Comparison of ENCODE assay signal across 12 mouse cellular contexts in genomic region chr16:29719571-29720451, GRCm38 (mm10).
DNase-seq lines count a peak whose midpoint lies in the region; ATAC-seq lines count a peak whose summit lies in the region.
"Had no signal": no experiment of that assay in that cellular context is flagged by ENCODE, and none has a peak within 500 bp of the region (broad histone marks: within the 10 kb centered on the region; RNA-seq: fewer than 3 reads in every experiment).

No protein-coding gene starts in this region.

- H3K9me3 ChIP-seq in embryonic facial prominence, embryonic 11.5 days (replicated peaks; ENCODE audit: control insufficient read depth, low read length), result no peaks in the 10 kb centered on the region
- H3K9me3 ChIP-seq in hindbrain, embryonic 13.5 days, result no peaks in the 10 kb centered on the region
- no peaks in the 10 kb centered on the region for H3K9me3 ChIP-seq in midbrain, embryonic 16.5 days (replicated peaks; ENCODE audit: control insufficient read depth, low read length, poor library complexity, severe bottlenecking)
- H3K9me3 ChIP-seq: liver, embryonic 15.5 days had no signal

- intact Hi-C loops in heart, postnatal 14 days (cut with DNase I), result no loop called here

- no peak overlapping the region for H3K4me3 ChIP-seq in embryonic facial prominence, embryonic 11.5 days (ENCODE audit: low read depth, low read length)
- no peak overlapping the region for H3K4me3 ChIP-seq in hindbrain, embryonic 13.5 days
- H3K4me3 ChIP-seq in midbrain, embryonic 16.5 days (ENCODE audit: low read depth, low read length), result no peak overlapping the region
- H3K4me3 ChIP-seq: liver, embryonic 15.5 days; myocyte had no signal

- no peaks in the 10 kb centered on the region for H3K36me3 ChIP-seq in embryonic facial prominence, embryonic 11.5 days (replicated peaks; ENCODE audit: control insufficient read depth, insufficient read depth, low read depth, low read length)
- H3K36me3 ChIP-seq in hindbrain, embryonic 13.5 days, result no peaks in the 10 kb centered on the region
- H3K36me3 ChIP-seq in midbrain, embryonic 16.5 days (ENCODE audit: control insufficient read depth, insufficient read depth, low read length), result no peaks in the 10 kb centered on the region
- H3K36me3 ChIP-seq: liver, embryonic 15.5 days had no signal

- H3K27me3 ChIP-seq in embryonic facial prominence, embryonic 11.5 days (ENCODE audit: control insufficient read depth, insufficient read depth, low read length), result no peaks in the 10 kb centered on the region; the same call in 1 of the 2 replicates
- H3K27me3 ChIP-seq in hindbrain, embryonic 13.5 days, result peaks cover 93% of the 10 kb centered on the region
- peaks cover 67% of the 10 kb centered on the region for H3K27me3 ChIP-seq in midbrain, embryonic 16.5 days (ENCODE audit: control insufficient read depth, insufficient read depth, low read depth, low read length)
- H3K27me3 ChIP-seq: liver, embryonic 15.5 days had no signal

- peak; percentile 18 for DNase-seq in ZHBTc4 (ENCODE audit: low read depth, low spot score)
- peak; percentile 58 for DNase-seq in embryonic facial prominence, embryonic 11.5 days (ENCODE audit: low spot score)
- DNase-seq in heart, postnatal 14 days, result no peak
- no peak for DNase-seq in lung, adult 18-20 months
- DNase-seq in frontal cortex, postnatal 25 days (ENCODE audit: low spot score in 2 of 2), result no peak
- DNase-seq: gastrocnemius, postnatal 10 days; kidney, adult 2 months had no signal

- peaks cover 10% of the 10 kb centered on the region; the same call in 1 of the 2 replicates for H3K4me1 ChIP-seq in embryonic facial prominence, embryonic 11.5 days (ENCODE audit: control insufficient read depth, insufficient read depth, low read length)
- H3K4me1 ChIP-seq in hindbrain, embryonic 13.5 days (replicated peaks), result peaks cover 23% of the 10 kb centered on the region
- peaks cover 9% of the 10 kb centered on the region for H3K4me1 ChIP-seq in midbrain, embryonic 16.5 days (ENCODE audit: control insufficient read depth, insufficient read depth, low read length)
- H3K4me1 ChIP-seq: liver, embryonic 15.5 days had no signal

- 54% methylated on average over 23 of the region's 23 CpGs for WGBS in embryonic facial prominence, embryonic 11.5 days
- 22% methylated on average over 23 of the region's 23 CpGs for WGBS in hindbrain, embryonic 13.5 days
- WGBS in midbrain, embryonic 16.5 days, result 17% methylated on average over 23 of the region's 23 CpGs

- 0 out of 2 replicates have a peak overlapping the region, but pooled peaks have one; percentile 16 for H3K27ac ChIP-seq in embryonic facial prominence, embryonic 11.5 days (replicated peaks; ENCODE audit: low read depth, low read length)
- H3K27ac ChIP-seq in hindbrain, embryonic 13.5 days, result 0 out of 2 replicates have a peak overlapping the region, but pooled peaks have one; percentile 36
- no peak overlapping the region for H3K27ac ChIP-seq in midbrain, embryonic 16.5 days (ENCODE audit: low read length)
- H3K27ac ChIP-seq: liver, embryonic 15.5 days had no signal

- no peak overlapping the region for H3K9ac ChIP-seq in embryonic facial prominence, embryonic 11.5 days (replicated peaks; ENCODE audit: low read length)
- H3K9ac ChIP-seq in hindbrain, embryonic 13.5 days, result no peak overlapping the region
- 0 out of 2 replicates have a peak overlapping the region, but pooled peaks have one; percentile 14 for H3K9ac ChIP-seq in midbrain, embryonic 16.5 days (ENCODE audit: low read depth, low read length)
- H3K9ac ChIP-seq: liver, embryonic 15.5 days had no signal

- peak; percentile 73 for ATAC-seq in embryonic facial prominence, embryonic 11.5 days (replicated peaks; ENCODE audit: insufficient number of reproducible peaks, low FRiP score, low TSS enrichment, low read depth)
- ATAC-seq in hindbrain, embryonic 13.5 days (ENCODE audit: low FRiP score), result peak; percentile 86
- ATAC-seq in midbrain, embryonic 16.5 days, result peak; percentile 60
- no peak for ATAC-seq in megakaryocyte, adult 5-6 weeks (ENCODE audit: poor library complexity, severe bottlenecking)

- no peak overlapping the region for H3K4me2 ChIP-seq in embryonic facial prominence, embryonic 11.5 days (ENCODE audit: low read depth, low read length)
- 0 out of 2 replicates have a peak overlapping the region, but pooled peaks have one; percentile 4 for H3K4me2 ChIP-seq in hindbrain, embryonic 13.5 days
- H3K4me2 ChIP-seq in midbrain, embryonic 16.5 days (ENCODE audit: low read length), result no peak overlapping the region
- H3K4me2 ChIP-seq: liver, embryonic 15.5 days had no signal

Comparison
In these comparisons a context has a peak if more than half of its experiments do, and no peak if none do; other contexts are left out.
1. DNase-seq: peak in ZHBTc4 (single experiment) and embryonic facial prominence, embryonic 11.5 days (single experiment); none in heart, postnatal 14 days (0 of 2), lung, adult 18-20 months (0 of 2) and frontal cortex, postnatal 25 days (0 of 2).